Mouse (Mus musculus) heart, postnatal 14 days (tissue): Measurements from ENCODE around the gene Parva. TPM values are rescaled to one million over a fixed set of nuclear protein-coding genes. Genes with fewer than 3 reads are reported as not detected.

ENCODE experiments used
- DNase-seq, 2 experiments: peaks; one replicate each; pipeline ENCODE4 v3.0.0; 2021 to 2022
- intact Hi-C: fragments of 180-260 bp; cut with DNase I; formaldehyde crosslinking; loops from one replicate; pipeline ENCODE4 v1.15.1; 2025
- long read RNA-seq, 2 experiments: library from polyadenylated mRNA; stranded (forward); transcript quantifications; one replicate each; pipeline ENCODE4 v2.0.0; 2021
- total RNA-seq, 2 experiments: library from RNA; stranded (reverse); gene quantifications; 2 replicates each; pipeline ENCODE4 v1.2.3; 2021

The Parva gene
- 10 to 100 TPM; 69.1 to 69.4 TPM for total RNA-seq
- long read RNA-seq, experiment 1, full-length matches to known transcripts: 54 of 72 reads
- long read RNA-seq, experiment 1, partial matches to known transcripts: 3 of 72 reads
- long read RNA-seq, experiment 1, other reads (novel, unspliced or antisense): 15 of 72 reads
- long read RNA-seq, experiment 2, full-length matches to known transcripts: 56 of 79 reads
- long read RNA-seq, experiment 2, partial matches to known transcripts: 5 of 79 reads
- long read RNA-seq, experiment 2, other reads (novel, unspliced or antisense): 18 of 79 reads

DNA sequence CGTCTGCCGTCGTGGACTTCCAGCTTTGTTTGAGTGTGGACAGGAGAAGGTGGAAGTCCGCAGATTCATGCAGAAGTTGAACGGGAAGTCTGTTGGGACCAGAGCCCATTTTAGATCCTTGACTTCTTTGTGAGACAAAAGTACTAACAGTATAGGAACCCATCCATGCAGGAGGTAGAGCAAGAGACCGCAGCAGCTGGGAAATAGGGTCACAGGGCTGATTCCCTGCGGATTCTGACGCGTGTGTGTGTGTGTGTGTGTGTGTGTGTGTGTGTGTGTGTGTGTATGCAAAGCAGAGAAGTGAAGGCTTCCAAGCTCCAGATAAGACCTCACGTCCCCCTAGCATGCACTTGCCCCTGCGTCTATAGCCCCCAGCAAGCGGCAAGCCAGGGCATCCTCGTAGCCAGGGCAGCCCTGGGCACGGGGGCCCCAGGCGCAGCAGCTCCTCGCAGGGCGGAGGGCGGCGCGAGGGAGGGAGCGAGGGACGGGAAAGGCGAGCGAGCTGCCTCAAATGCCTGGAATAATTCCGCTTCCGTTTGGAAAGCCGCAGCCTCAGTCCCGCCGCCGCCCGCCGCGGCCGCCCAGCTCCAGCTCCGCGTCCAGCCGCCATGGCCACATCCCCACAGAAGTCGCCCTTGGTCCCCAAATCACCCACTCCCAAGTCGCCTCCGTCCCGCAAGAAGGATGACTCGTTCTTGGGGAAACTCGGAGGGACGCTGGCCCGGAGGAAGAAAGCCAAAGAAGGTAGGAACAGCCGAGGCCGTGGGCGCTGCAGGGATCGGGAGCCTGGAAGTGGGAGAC, at the start of gene Parva:
Gene Parva, plus strand, starts transcription at position 149 of the 801 bp plus-strand sequence.
- intact Hi-C loops: loop anchor here (5.0 kb wide), 1 partner anchor 35 kb away; no protein-coding TSS in a partner anchor
- DNase-seq: peak; percentile 81 to 82

DNA sequence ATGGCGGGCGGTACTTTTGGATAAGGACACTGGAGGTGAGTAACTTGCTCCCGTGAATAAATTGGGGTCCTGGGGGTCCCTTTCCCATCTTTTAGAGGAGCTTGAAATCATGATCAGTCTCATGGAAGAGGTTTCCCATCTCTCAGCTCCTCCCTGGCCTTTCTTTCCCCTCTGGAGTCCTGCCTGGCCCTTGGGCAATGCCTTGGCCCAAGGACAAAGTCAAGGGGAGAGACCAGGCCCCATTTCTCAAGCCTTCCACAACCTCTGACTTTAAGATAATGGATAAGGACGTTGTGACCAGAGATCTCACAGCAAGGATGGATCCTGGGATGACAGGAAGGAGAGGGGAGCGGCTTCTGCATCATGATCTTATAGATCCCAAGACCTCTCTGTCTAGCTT, 49.2 kb upstream of the Parva start:
- no peak for DNase-seq
- intact Hi-C loops: loop anchor here (2.0 to 10.0 kb wide), 2 partner anchors 491 to 887 kb away; no protein-coding TSS in a partner anchor

DNA sequence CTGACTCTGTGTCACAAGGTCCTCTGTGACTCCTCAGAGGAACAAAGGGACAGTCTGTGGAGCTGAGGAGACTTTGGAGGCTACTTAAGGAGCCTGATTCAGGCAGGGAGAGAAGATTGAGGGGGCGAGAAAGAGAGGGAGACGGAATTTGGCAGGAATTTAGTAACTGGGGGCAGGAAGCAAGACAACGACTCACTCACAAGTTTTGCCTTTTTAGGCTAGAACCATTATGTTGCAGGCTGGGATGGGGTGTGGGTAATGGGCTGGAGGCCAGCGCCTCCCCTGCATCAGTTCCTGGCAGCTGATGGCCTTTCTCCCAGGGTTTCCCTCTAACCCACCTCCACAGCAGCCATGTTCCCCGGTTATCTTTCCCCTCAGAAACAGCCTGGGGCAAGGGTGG, 48.8 kb upstream of the Parva start:
- no peak for DNase-seq
- intact Hi-C loops: loop anchor here (2.0 to 10.0 kb wide), 2 partner anchors 490 to 886 kb away; no protein-coding TSS in a partner anchor

DNA sequence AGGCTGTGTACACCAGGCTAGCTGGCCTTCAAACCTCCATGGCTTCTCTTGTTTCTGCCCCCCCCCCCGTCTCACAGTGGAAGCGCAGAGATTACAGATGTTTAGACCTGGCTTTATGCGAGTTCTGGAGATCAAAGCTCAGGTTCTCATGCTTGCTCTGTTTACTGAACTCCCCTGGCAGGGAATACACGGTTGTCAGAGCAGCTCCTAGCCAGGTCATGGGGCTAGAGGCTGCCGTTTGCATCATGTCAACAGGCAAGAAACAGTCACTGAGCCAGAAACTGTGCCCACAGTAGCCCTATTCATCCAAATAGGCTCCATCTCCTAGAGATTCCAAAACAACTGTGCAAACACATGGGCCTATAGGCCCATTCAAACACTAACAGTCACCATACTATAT, 40.8 kb upstream of the Parva start:
- no peak for DNase-seq

DNA sequence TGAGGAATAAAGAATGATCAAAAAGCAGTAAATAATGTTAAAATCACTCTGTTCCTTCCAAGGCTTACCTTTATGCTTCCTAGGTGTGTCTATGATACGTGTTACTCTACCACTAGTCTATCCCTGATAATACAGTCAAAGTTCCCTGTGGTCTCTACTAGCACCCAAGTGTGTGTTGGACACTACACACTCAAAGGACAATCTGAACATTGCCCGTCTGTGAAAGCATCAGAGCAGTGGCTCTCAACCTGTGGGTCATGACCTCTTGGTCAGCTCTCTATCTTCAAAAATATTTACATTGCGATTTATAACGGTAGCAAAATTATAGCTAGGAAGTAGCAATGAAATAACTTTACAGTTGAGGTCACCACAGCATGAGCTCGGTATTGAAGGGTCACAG, 39.4 kb upstream of the Parva start:
- no peak for DNase-seq
- intact Hi-C loops: no loop called here

More for the DNA sequence above, 40.8 kb upstream of the Parva start:
- intact Hi-C loops: no loop called here

DNA sequence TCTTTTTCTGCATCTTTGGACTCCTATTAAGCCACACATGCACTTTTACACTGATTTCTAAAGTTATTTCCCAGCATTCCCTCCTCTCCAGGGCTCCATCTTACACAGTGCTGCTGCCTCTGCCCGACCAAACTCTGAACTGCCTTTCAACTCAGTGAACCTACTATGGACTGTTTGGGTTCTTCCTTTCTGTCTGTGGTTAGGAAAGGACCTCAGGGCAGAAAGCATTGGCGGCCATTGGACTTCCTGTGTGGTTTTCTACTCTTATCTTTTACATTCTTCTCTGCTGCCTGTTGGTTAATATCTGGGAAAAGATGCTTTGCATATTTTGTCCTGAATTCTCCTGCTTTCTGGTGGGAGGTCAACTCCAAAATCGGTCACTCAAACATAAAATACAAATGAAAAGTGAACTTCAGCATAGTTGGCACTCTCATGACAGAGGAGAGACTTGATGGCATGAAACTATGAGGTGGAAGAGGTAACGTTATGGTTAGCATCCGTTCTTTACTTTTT, 38.9 kb upstream of the Parva start:
- intact Hi-C loops: no loop called here
- no peak for DNase-seq

DNA sequence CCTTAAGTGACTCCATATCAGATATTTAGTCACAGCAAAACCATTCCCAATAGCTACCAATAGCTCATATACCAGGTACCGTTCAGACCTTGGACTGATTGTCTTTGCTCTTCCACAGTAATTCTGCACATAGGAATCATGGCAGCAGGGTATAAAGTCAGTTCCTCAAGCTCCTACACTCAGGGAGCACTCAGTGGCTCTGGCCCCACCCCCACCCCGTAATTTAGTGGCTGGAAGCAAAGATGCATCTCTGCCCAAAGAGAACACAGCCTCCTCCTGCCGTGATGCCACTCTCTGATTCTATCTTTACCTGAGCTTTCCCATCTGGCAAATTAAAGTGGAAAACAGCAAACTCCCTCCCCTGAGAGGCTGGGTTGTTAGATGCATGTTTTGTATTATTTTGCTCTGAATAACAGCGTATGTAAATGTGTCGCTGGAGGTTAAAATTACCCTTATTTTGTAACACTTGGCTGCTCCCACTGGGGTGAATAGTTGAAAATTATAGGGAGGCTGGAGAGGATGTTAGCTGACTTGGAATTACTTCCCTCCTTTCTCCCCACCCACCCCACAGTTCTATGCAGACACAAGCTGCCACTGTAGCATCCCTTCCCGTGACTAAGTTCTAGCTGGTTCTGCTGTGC, 37.6 kb upstream of the Parva start:
- intact Hi-C loops: no loop called here
- no peak for DNase-seq

DNA sequence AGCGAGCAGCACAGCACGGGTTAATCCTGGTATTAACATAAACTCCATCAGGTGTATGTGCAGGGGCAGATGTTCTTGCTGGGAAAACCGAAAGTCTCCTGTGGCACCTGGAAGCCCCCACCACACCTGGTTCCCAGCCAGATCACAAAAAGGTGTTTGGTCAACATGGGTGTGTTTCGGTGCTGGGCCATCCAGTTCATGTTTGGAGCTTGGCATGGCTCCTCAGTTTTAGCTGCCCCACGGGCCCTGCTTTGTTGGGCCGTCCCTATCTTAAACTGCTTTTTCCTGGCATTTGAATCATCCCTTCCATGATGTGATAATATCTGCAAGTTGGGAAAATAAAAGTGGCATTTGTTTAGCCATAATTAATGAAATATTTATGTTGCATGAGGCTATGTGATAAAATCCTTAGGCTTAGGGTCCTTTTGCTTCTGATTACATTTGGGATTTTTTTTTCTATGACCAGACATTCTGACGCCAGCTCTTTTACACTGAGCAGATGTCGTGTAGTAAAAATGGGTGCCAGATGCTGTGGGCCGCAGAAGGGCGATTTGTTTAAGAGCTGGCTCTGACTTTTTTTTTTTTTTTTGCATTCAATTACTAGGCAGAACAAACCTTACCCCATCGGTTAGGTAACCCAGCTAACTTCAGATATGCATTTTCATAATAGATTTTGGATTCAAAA, 36.9 kb upstream of the Parva start:
- intact Hi-C loops: no loop called here
- DNase-seq: no peak

DNA sequence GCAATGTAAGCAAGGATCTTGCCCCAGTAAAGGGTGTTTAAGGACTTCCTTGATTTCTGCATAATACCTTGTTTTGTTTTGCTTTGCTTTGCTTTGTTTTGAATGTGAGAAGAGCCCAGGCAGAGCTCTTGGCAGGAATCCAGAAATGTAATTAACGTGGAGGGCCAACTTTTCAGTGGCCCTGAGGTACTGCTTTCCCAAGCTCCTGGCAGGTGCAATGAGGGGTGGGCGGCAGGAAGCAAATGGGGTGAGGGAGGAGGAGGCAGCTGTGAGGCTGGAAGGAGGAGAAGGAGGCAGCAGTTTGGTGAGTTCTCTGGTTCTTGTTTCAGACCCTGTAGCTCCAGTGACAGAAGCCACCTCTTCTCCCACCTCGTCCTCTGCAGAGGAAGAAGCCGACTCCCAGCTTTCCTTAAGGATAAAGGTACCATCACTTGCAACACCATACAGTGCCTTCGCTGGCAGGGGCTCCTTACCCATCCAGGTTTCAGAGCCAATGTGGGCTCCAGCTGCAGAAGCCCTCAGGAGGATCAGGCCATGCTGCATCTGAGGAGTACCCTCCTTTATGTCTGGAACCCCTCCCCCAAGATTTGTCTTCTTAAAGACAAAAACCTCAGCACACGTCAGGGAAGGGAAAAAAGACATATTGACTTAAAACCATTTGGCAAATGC, 36.2 kb upstream of the Parva start:
- intact Hi-C loops: no loop called here
- no peak for DNase-seq

DNA sequence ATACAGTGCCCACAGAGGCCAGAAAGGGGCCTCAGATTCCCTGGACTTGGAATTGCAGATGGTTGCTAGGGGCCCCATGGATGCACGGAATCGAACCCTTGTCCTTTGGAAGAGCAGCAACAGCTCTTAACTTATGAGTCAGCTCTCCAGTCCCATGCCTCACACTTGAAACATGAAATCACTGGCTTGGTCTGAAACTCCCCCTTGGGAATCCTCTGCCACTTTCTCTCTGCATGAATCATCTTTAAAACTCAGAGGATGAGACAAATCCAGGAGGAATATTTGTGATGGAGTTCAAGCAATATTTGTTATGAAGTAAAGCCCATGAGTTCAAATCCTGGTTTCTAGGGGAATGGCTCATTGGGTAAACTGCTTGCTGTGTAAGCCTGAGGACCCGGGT, 29.5 kb upstream of the Parva start:
- no peak for DNase-seq
- intact Hi-C loops: no loop called here

DNA sequence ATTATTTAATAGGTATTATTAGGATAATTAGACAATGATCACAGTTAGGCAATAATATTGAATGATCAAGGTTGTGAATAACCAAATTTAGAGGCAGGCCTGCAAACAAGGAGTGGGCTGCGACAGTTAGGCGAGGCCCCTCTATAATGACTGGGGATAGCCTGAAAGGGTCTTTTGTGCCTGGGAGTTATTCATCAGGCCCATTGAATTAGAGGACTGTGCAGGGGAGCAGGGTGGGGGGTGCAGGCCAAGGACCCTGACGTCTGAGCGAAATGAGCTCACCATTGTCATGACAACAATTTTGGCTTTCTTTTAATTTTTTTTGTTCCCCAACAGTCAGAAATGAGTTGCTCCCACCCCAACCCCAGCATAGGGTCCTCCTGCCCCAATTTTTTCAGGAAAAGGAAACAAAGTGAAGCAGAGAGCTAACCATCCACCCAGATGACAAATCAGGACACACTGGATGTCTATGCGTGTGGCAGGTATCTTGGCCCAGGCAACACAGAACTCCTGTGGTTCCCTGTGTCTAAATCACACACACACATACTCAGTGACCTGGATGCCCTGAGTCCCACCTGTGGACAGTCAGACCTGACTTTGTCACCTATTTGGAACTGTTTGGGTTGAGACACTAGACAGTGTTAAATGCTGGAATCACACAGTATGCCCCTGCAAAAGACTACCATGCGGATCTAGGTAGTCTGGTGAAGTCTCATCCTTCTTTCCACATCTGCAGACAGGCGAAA, 27.7 kb upstream of the Parva start:
- intact Hi-C loops: loop anchor here (2.0 to 5.0 kb wide), 4 partner anchors 69 to 469 kb away; partner anchors contain the start of gene Tead1
- no peak for DNase-seq

DNA sequence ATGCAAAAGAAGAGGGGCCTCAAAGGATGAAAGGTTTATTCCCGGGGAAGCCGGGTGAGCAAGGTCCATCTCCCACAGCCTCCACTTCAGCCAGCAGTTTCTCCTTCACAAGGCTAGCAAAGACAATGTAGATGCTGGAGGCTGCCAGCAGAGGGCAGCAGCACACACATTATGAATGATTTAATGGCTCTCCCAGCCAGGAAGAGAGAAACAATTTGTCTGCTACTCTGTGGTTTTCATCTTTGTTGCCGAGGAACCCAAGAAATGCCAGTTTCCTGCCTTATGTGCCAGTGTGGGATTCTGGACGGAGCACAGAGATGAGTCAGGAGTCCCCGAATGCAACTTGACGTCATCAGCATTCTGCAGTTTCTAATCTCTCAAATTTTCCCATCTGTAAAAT, 27.1 kb upstream of the Parva start:
- peak; percentile 85 to 90 for DNase-seq
- intact Hi-C loops: loop anchor here (2.0 to 5.0 kb wide), 4 partner anchors 69 to 469 kb away; partner anchors contain the start of gene Tead1

DNA sequence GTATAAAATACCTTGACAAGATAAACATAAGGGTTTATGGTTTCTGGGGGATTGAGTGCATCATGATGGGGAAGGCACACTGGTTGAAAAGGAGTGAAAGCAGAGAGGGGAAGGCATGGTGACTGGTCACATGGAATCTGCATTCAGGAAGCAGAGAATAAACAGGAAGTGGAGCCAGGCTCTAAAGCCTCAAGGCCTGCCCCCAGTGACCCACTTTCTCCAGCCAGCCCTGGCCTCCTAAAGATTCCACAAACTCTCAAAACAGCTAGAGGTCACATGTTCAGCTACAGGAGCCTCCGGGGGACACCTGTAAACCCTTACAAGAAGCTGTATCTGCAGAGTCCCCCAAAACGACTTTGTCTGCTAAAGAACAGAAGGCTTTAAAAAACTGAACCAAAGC, 22.2 kb upstream of the Parva start:
- intact Hi-C loops: no loop called here
- no peak for DNase-seq

DNA sequence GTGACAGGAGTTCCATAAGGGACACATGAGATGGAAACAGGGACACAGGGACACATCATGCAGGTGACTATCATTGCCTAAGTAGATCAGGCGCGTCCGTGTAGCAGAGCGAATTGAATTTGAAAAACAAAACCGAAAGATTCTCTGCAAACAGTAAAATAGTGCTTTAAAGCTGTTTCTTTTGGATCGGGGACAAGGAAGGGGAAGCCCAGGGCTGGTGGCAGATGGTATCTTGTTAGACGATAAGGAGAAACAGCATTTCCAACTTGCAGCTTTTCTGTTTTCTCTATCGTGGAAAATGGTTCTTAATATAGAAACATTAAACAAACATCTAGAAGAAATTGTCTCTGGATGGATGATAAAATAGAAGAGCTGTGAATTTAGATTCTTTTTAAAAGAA, 21.7 kb upstream of the Parva start:
- intact Hi-C loops: no loop called here

DNA sequence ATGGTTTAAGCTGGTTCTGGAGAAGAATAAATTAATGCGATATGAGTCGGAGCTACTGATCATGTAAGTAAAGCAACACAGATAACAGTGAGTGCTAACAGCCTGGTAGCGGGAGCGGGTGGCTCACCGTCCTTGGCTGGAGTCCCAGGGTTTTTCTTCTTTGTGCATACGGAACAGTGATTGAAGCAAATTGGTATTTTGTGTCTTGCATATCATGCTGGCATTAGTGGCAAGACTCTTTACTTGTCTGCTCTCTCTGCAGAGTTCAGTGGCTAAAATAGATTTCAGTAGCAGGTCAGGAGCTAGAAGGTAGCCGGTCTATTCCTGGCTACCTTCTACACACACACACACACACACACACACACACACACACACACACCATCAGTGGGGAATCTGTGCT, 19.7 kb upstream of the Parva start:
- peak in 1 of 2 experiments; percentile 7 for DNase-seq
- intact Hi-C loops: no loop called here

More for the DNA sequence above, 21.7 kb upstream of the Parva start:
- DNase-seq: no peak

DNA sequence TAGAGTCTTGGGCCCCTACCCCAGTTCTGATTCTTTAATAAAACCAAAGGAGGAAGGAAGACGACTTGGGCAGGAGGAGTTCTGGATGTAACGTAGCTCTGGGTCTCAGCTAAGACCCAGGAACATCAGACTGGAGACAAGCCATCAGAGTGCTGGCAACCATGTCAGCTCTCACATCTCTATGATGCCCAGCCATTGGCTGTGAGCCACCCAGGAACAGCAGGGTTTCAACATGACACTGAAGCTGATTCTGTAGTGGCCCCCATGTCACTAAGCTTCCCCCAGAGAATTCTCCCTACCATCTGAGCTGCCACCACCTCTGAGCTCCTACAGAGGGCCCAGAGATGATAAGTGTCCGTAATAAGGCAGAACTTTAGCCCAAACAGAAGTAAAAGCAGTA, 17.3 kb upstream of the Parva start:
- DNase-seq: no peak
- intact Hi-C loops: no loop called here

DNA sequence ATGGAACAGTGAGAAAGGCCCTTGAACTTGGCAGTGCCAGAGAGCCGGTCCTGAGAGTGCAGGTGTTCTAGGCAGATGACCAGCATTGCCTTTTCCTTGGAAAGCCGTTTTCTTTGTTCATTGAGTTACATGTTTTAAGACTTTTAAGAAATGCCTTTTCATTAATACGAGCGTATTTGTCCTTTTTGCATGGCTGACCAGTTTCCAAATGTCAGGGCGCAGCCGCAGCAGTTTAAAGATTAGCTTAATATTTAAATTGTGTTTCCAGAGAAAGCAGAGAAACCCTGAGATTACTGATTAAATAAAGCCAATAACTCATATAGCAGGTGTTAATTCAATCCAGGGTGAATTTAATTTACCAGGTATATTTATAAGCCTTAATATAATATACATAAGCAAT, 14.0 kb upstream of the Parva start:
- intact Hi-C loops: no loop called here
- no peak for DNase-seq

DNA sequence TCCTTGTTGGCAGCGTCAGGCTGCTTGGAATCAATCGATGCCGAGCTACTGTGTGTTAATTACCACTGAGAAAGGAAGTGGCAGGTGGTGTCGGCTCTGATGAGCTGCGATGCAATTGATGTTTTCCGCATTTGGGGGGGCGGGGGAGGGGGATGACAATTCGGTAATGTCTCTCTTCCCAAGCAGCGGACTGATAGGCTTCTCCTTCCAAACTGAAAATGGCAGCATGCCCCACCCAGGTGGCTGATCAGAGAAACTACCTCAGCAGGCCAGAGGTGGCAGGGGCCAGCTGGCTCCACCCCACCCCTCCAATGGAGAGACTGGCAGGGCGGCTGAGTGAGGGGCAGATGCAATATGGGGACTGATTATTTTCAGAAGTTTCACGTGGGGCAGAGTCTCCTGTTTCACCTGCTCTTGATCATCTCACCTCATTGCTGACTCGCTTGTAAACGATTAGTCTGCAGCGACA, 11.2 kb upstream of the Parva start:
- no peak for DNase-seq
- intact Hi-C loops: no loop called here
